In the genomic region with DNA sequence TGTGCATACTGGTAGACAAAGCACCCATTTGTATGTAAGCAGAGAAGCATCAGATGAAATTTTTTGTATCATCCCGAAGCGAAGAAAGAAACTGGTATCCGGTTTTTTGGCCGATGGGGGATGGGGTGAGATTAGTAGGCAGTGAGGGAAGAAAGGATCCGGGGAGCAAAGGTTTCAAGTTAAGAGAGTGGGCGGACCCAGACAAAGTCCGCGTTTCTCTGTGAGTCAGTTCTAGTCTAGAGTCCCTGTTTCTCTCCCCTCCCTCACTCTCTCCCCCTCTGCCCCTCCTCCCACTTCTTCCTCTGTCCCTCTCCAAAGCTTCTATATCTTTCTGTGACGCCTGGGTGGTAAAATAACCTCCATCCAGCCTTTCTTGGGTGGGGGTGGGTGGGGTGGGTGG, we compare ENCODE assay signal across 25 mouse cellular contexts. TPM values are rescaled to one million over a fixed set of nuclear protein-coding genes. Genes with fewer than 3 reads are reported as not detected.
DNase-seq lines count a peak whose midpoint lies in the region; ATAC-seq and TF ChIP-seq lines count a peak whose summit lies in the region.
"Had no signal": no experiment of that assay in that cellular context is flagged by ENCODE, and none has a peak within 500 bp of the region (broad histone marks: within the 10 kb centered on the region; RNA-seq: fewer than 3 reads in every experiment).

No protein-coding gene starts in this region.

- H3K9me3 ChIP-seq in ES-E14 (ENCODE audit: control insufficient read depth, insufficient read depth, low read depth, low read length) = no peaks in the 10 kb centered on the region
- H3K9me3 ChIP-seq in intestine, embryonic 16.5 days (ENCODE audit: control insufficient read depth, low read length) = no peaks in the 10 kb centered on the region
- H3K9me3 ChIP-seq: forebrain, embryonic 10.5 days; heart, embryonic 10.5 days; limb, embryonic 10.5 days; liver, embryonic 15.5 days; lung, embryonic 15.5 days had no signal

- H3K4me3 ChIP-seq in ES-E14 (ENCODE audit: insufficient read depth in 1 of 2, low read depth in 1 of 2, low read length in 2 of 2, poor library complexity in 1 of 2, severe bottlenecking in 1 of 2) = no peak overlapping the region
- H3K4me3 ChIP-seq in intestine, embryonic 16.5 days (ENCODE audit: low read length) = no peak overlapping the region
- H3K4me3 ChIP-seq in left cerebral cortex, adult 2 months = no peak overlapping the region
- H3K4me3 ChIP-seq: forebrain, embryonic 10.5 days; heart, embryonic 10.5 days; limb, embryonic 10.5 days; liver, embryonic 15.5 days; lung, embryonic 15.5 days; myocyte had no signal

- TF ChIP-seq CTCF in left cerebral cortex, adult 2 months (IDR thresholded peaks at IDR 0.05) = no peak

- H3K27ac ChIP-seq in ES-E14 (ENCODE audit: insufficient read depth, low read depth, low read length, poor library complexity, severe bottlenecking) = no peak overlapping the region
- peak overlapping the region; percentile 23; the same call in 1 of the 2 replicates for H3K27ac ChIP-seq in intestine, embryonic 16.5 days (ENCODE audit: low read length)
- H3K27ac ChIP-seq in left cerebral cortex, adult 2 months = no peak overlapping the region
- H3K27ac ChIP-seq: forebrain, embryonic 10.5 days; heart, embryonic 10.5 days; hindbrain, embryonic 14.5 days; limb, embryonic 10.5 days; liver, embryonic 15.5 days; lung, embryonic 15.5 days had no signal

- no peaks in the 10 kb centered on the region for H3K36me3 ChIP-seq in ES-E14 (ENCODE audit: control insufficient read depth, insufficient read depth, low read length, poor library complexity, severe bottlenecking)
- H3K36me3 ChIP-seq in intestine, embryonic 16.5 days (ENCODE audit: control insufficient read depth, insufficient read depth, low read length) = no peaks in the 10 kb centered on the region
- H3K36me3 ChIP-seq: forebrain, embryonic 10.5 days; heart, embryonic 10.5 days; limb, embryonic 10.5 days; liver, embryonic 15.5 days; lung, embryonic 15.5 days had no signal

- H3K9ac ChIP-seq in ES-E14 (ENCODE audit: insufficient read depth, low read depth, low read length, poor library complexity, severe bottlenecking) = peak overlapping the region; percentile 28; the same call in 1 of the 2 replicates
- H3K9ac ChIP-seq in intestine, embryonic 16.5 days (ENCODE audit: low read depth, low read length) = no peak overlapping the region
- H3K9ac ChIP-seq: hindbrain, embryonic 14.5 days; liver, embryonic 15.5 days; lung, embryonic 15.5 days had no signal

- H3K4me1 ChIP-seq in ES-E14 (ENCODE audit: control insufficient read depth in 2 of 2, insufficient read depth in 2 of 2, low read length in 2 of 2, poor library complexity in 1 of 2) = peaks cover 0 to 7% of the 10 kb centered on the region in 2 experiments; a peak in 1 of 4 replicates
- peaks cover 13% of the 10 kb centered on the region; the same call in 1 of the 2 replicates for H3K4me1 ChIP-seq in intestine, embryonic 16.5 days (ENCODE audit: control insufficient read depth, insufficient read depth, low read length)
- H3K4me1 ChIP-seq: forebrain, embryonic 10.5 days; liver, embryonic 15.5 days; lung, embryonic 15.5 days had no signal

- no peak for DNase-seq in ES-E14 (ENCODE audit: low read depth, low spot score)
- peak; percentile 68 for DNase-seq in kidney, postnatal 14 days
- peak; percentile 83 for DNase-seq in yolk sac, embryonic 10.5 days (ENCODE audit: low spot score)
- DNase-seq in layer of hippocampus, adult 9-11 months = no peak
- no peak for DNase-seq in left cerebral cortex, adult 2 months (ENCODE audit: extremely low spot score in 1 of 2, low spot score in 2 of 2)
- DNase-seq in right cerebral cortex, postnatal 25 days = no peak
- DNase-seq: adrenal gland, postnatal 36 days; cerebellum, adult 11 months; cerebellum, adult 9-11 months; gastrocnemius, postnatal 10 days; heart, postnatal 4 days; liver; lung, postnatal 4 days; right cerebral cortex, postnatal 4 days had no signal

- intact Hi-C loops in left cerebral cortex, adult 2 months (cut with DNase I) = no loop called here

- WGBS in intestine, embryonic 16.5 days = 46% methylated on average over 9 of the region's 9 CpGs

- H3K27me3 ChIP-seq in intestine, embryonic 16.5 days (replicated peaks; ENCODE audit: control insufficient read depth, insufficient read depth, low read length) = no peaks in the 10 kb centered on the region
- H3K27me3 ChIP-seq: liver, embryonic 15.5 days; lung, embryonic 15.5 days had no signal

- H3K4me2 ChIP-seq in intestine, embryonic 16.5 days (ENCODE audit: low read depth, low read length) = no peak overlapping the region
- H3K4me2 ChIP-seq: hindbrain, embryonic 14.5 days; liver, embryonic 15.5 days; lung, embryonic 15.5 days had no signal

- peak; percentile 82 for ATAC-seq in intestine, embryonic 16.5 days
- ATAC-seq: forebrain, embryonic 16.5 days; midbrain, embryonic 16.5 days had no signal

- in situ Hi-C loops in ES-E14 (cut with MboI; ENCODE audit: low sequenced_read_pairs in 2 of 2, unreplicated experiment in 2 of 2) = loop anchor here in 1 of 2 experiments (10.0 kb wide), 1 partner anchor 60 kb away; no protein-coding TSS in a partner anchor

TF ChIP-seq in ES-E14, 5 proteins besides CTCF, POLR2A, EP300 and RAD21:
- TF ChIP-seq CHD2 (IDR thresholded peaks at IDR 0.05; ENCODE audit: low read depth, low read length) (no peak), ZC3H11A (IDR thresholded peaks at IDR 0.05; ENCODE audit: borderline replicate concordance, low read depth, low read length) (no peak), ZNF384 (IDR thresholded peaks at IDR 0.05; ENCODE audit: low read depth, low read length) (no peak), MAFK (IDR thresholded peaks at IDR 0.05; ENCODE audit: insufficient read depth, low read depth, low read length) (no peak), HCFC1 (IDR thresholded peaks at IDR 0.05; ENCODE audit: borderline replicate concordance, insufficient read depth, low read length) (no peak)

RNA-seq across cellular contexts. Expression of gene Cyp2s1, which starts 8.3 kb away (rescaled TPM):
- 11.2 and 12.9 TPM in 2 replicates for total RNA-seq in ES-E14 (2012; rRNA removed)
- polyA plus RNA-seq in intestine, embryonic 16.5 days (2015; fragmentation: Nextera tagmentation; extraction: Ambion mirVana) = 39.1 and 41.3 TPM in 2 replicates
- 1 to 10 TPM; 3.2 to 4.2 TPM for total RNA-seq in left cerebral cortex, adult 2 months (2021)
- total RNA-seq: granulocyte monocyte progenitor cell, adult 5-6 weeks had no signal

RNA-seq across cellular contexts. Expression of gene Axl, which starts 36.5 kb away (rescaled TPM):
- 27.1 and 56.5 TPM in 2 replicates for total RNA-seq in ES-E14 (2012; rRNA removed)
- polyA plus RNA-seq in intestine, embryonic 16.5 days (2015; fragmentation: Nextera tagmentation; extraction: Ambion mirVana) = 48.8 and 58.1 TPM in 2 replicates
- total RNA-seq in left cerebral cortex, adult 2 months (2021) = 10 to 100 TPM; 33.2 to 40.5 TPM

Comparison
In these comparisons a context has a peak if more than half of its experiments do, and no peak if none do; other contexts are left out.
1. DNase-seq: peak in kidney, postnatal 14 days (single experiment) and yolk sac, embryonic 10.5 days (single experiment); none in ES-E14 (single experiment), layer of hippocampus, adult 9-11 months (single experiment), left cerebral cortex, adult 2 months (0 of 2) and right cerebral cortex, postnatal 25 days (single experiment).